Mouse (Mus musculus): ENCODE results near the gene Rnf212b. TPM values are rescaled to one million over a fixed set of nuclear protein-coding genes. Genes with fewer than 3 reads are reported as not detected.

Rnf212b gene
- polyA plus RNA-seq, 1 experiment from 2014 or later, result not detected

GRCm38 (mm10) chr14:54843461-54843860 is 29.5 kb downstream of the Rnf212b start:
- Histone ChIP-seq H3K27me3 (replicated peaks; ENCODE audit: insufficient read depth, low read length) (no peaks in the 10 kb centered on the region), H3K4me3 (ENCODE audit: low read depth, low read length) (no peak overlapping the region), H3K4me1 (ENCODE audit: insufficient read depth, low read depth, low read length) (no peaks in the 10 kb centered on the region), H3K9me3 (ENCODE audit: low read length) (no peaks in the 10 kb centered on the region), H3K4me2 (replicated peaks; ENCODE audit: low read depth, low read length) (no peak overlapping the region), H3K9ac (replicated peaks; ENCODE audit: low read depth) (no peak overlapping the region), H3K27ac (ENCODE audit: low read length) (no peak overlapping the region), H3K36me3 (ENCODE audit: insufficient read depth, low read length) (no peaks in the 10 kb centered on the region)
- peak; percentile 59 for TF ChIP-seq CTCF (IDR thresholded peaks at IDR 0.05)
- no peak for TF ChIP-seq EP300 (IDR thresholded peaks at IDR 0.05)
- DNase-seq (ENCODE audit: low spot score) (peak; percentile 82), ATAC-seq (no peak)
- under 1% methylated on average over 4 of the region's 4 CpGs for WGBS

GRCm38 (mm10) chr14:54855726-54856125 is 41.8 kb downstream of the Rnf212b start:
- TF ChIP-seq CTCF (IDR thresholded peaks at IDR 0.05) (no peak), EP300 (IDR thresholded peaks at IDR 0.05) (no peak)
- H3K9me3 ChIP-seq (ENCODE audit: low read length), result no peaks in the 10 kb centered on the region
- WGBS, result 95% methylated on average over 3 of the region's 3 CpGs
- no peak overlapping the region for H3K27ac ChIP-seq (ENCODE audit: low read length)
- no peak overlapping the region for H3K4me2 ChIP-seq (replicated peaks; ENCODE audit: low read depth, low read length)
- H3K9ac ChIP-seq (replicated peaks; ENCODE audit: low read depth), result no peak overlapping the region
- H3K27me3 ChIP-seq (replicated peaks; ENCODE audit: insufficient read depth, low read length), result no peaks in the 10 kb centered on the region
- no peaks in the 10 kb centered on the region for H3K4me1 ChIP-seq (ENCODE audit: insufficient read depth, low read depth, low read length)
- ATAC-seq (no peak), DNase-seq (ENCODE audit: low spot score) (no peak)
- H3K4me3 ChIP-seq (ENCODE audit: low read depth, low read length), result no peak overlapping the region
- H3K36me3 ChIP-seq (ENCODE audit: insufficient read depth, low read length), result no peaks in the 10 kb centered on the region

- H3K9ac ChIP-seq (replicated peaks; ENCODE audit: low read depth), result no peak overlapping the region
- no peak for TF ChIP-seq EP300 (IDR thresholded peaks at IDR 0.05)
- TF ChIP-seq CTCF (IDR thresholded peaks at IDR 0.05), result no peak
- H3K27ac ChIP-seq (ENCODE audit: low read length), result no peak overlapping the region
- no peaks in the 10 kb centered on the region for H3K9me3 ChIP-seq (ENCODE audit: low read length)
- ATAC-seq (no peak), DNase-seq (ENCODE audit: low spot score) (no peak)
- no peaks in the 10 kb centered on the region for H3K27me3 ChIP-seq (replicated peaks; ENCODE audit: insufficient read depth, low read length)
- no peak overlapping the region for H3K4me2 ChIP-seq (replicated peaks; ENCODE audit: low read depth, low read length)
- no peaks in the 10 kb centered on the region for H3K4me1 ChIP-seq (ENCODE audit: insufficient read depth, low read depth, low read length)
- no peaks in the 10 kb centered on the region for H3K36me3 ChIP-seq (ENCODE audit: insufficient read depth, low read length)
- no peak overlapping the region for H3K4me3 ChIP-seq (ENCODE audit: low read depth, low read length)
- 88% methylated on average over 7 of the region's 7 CpGs for WGBS
These were observed 42.8 kb downstream of the Rnf212b start for GRCm38 (mm10) chr14:54856703-54857102.

- ATAC-seq, result no peak
- H3K4me2 ChIP-seq (replicated peaks; ENCODE audit: low read depth, low read length), result no peak overlapping the region
- H3K9ac ChIP-seq (replicated peaks; ENCODE audit: low read depth), result no peak overlapping the region
- no peak for DNase-seq (ENCODE audit: low spot score)
- H3K27me3 ChIP-seq (replicated peaks; ENCODE audit: insufficient read depth, low read length), result no peaks in the 10 kb centered on the region
- no peak for TF ChIP-seq CTCF (IDR thresholded peaks at IDR 0.05)
- no peak for TF ChIP-seq EP300 (IDR thresholded peaks at IDR 0.05)
- no peak overlapping the region for H3K27ac ChIP-seq (ENCODE audit: low read length)
- H3K9me3 ChIP-seq (ENCODE audit: low read length), result no peaks in the 10 kb centered on the region
- 92% methylated on average over 9 of the region's 9 CpGs for WGBS
- no peaks in the 10 kb centered on the region for H3K4me1 ChIP-seq (ENCODE audit: insufficient read depth, low read depth, low read length)
- H3K4me3 ChIP-seq (ENCODE audit: low read depth, low read length), result no peak overlapping the region
- no peaks in the 10 kb centered on the region for H3K36me3 ChIP-seq (ENCODE audit: insufficient read depth, low read length)
These were observed 44.0 kb downstream of the Rnf212b start for GRCm38 (mm10) chr14:54857891-54858290.

GRCm38 (mm10) chr14:54860511-54860910 is 46.6 kb downstream of the Rnf212b start:
- DNase-seq (ENCODE audit: low spot score) (peak; percentile 48), ATAC-seq (no peak)
- H3K27ac ChIP-seq (ENCODE audit: low read length), result no peak overlapping the region
- no peaks in the 10 kb centered on the region for H3K36me3 ChIP-seq (ENCODE audit: insufficient read depth, low read length)
- WGBS, result 40% methylated on average over 2 of the region's 2 CpGs
- TF ChIP-seq EP300 (IDR thresholded peaks at IDR 0.05) (no peak), CTCF (IDR thresholded peaks at IDR 0.05) (peak; percentile 81)
- H3K4me3 ChIP-seq (ENCODE audit: low read depth, low read length), result no peak overlapping the region
- H3K9me3 ChIP-seq (ENCODE audit: low read length), result no peaks in the 10 kb centered on the region
- no peak overlapping the region for H3K4me2 ChIP-seq (replicated peaks; ENCODE audit: low read depth, low read length)
- H3K4me1 ChIP-seq (ENCODE audit: insufficient read depth, low read depth, low read length), result peaks cover 3% of the 10 kb centered on the region; the same call in 1 of the 2 replicates
- no peaks in the 10 kb centered on the region for H3K27me3 ChIP-seq (replicated peaks; ENCODE audit: insufficient read depth, low read length)
- no peak overlapping the region for H3K9ac ChIP-seq (replicated peaks; ENCODE audit: low read depth)

GRCm38 (mm10) chr14:54863501-54864312 is 49.8 kb downstream of the Rnf212b start:
- Histone ChIP-seq H3K4me2 (replicated peaks; ENCODE audit: low read depth, low read length) (peak overlapping the region; percentile 88), H3K27ac (ENCODE audit: low read length) (peak overlapping the region; percentile 82), H3K36me3 (ENCODE audit: insufficient read depth, low read length) (no peaks in the 10 kb centered on the region), H3K27me3 (replicated peaks; ENCODE audit: insufficient read depth, low read length) (no peaks in the 10 kb centered on the region), H3K4me3 (ENCODE audit: low read depth, low read length) (peak overlapping the region; percentile 76), H3K4me1 (ENCODE audit: insufficient read depth, low read depth, low read length) (peaks cover 3% of the 10 kb centered on the region; the same call in 1 of the 2 replicates), H3K9ac (replicated peaks; ENCODE audit: low read depth) (peak overlapping the region; percentile 66), H3K9me3 (ENCODE audit: low read length) (no peaks in the 10 kb centered on the region)
- ATAC-seq, result peak; percentile 100
- DNase-seq (ENCODE audit: low spot score), result peak; percentile 97
- TF ChIP-seq EP300 (IDR thresholded peaks at IDR 0.05) (no peak), CTCF (IDR thresholded peaks at IDR 0.05) (peak; percentile 39)
- WGBS, result under 1% methylated on average over 33 of the region's 56 CpGs
